Mouse (Mus musculus) heart, adult 2 months (tissue): Measurements from ENCODE around the gene Gxylt2.

ENCODE experiments used
- CTCF ChIP-seq: fragments of 200-600 bp; IDR thresholded peaks from 2 replicates; pipeline ENCODE4 v1.8.1; 2022; ENCODE audit warnings: antibody characterized with exemption, mild to moderate bottlenecking, moderate library complexity
- EP300 ChIP-seq: fragments of 200-500 bp; IDR thresholded peaks from 2 replicates; pipeline ENCODE4 v1.6.1; 2011; ENCODE audit warnings: low read depth, low read length, control low read depth; ENCODE audit not compliant: insufficient read depth
- POLR2A ChIP-seq: fragments of 200-500 bp; IDR thresholded peaks from 2 replicates; pipeline ENCODE4 v1.6.1; 2011; ENCODE audit warnings: mild to moderate bottlenecking, low read depth, low read length, control low read depth; ENCODE audit not compliant: insufficient read depth

- TF ChIP-seq CTCF (no peak), POLR2A (no peak), EP300 (no peak)
Measured at GRCm38 (mm10) chr6:100775923-100776505, 71.5 kb downstream of the Gxylt2 start.
